Mouse (Mus musculus) erythroid progenitor cell, adult 5-6 weeks (primary cell): ENCODE results near the gene Pard6b. TPM values are rescaled to one million over a fixed set of nuclear protein-coding genes. Genes with fewer than 3 reads are reported as not detected.

Experiments
- ATAC-seq: replicated peaks from 2 replicates; pipeline ENCODE4 v1.8.0; 2016; ENCODE audit warnings: moderate number of reproducible peaks, mild to moderate bottlenecking, moderate TSS enrichment, inconsistent platforms; ENCODE audit not compliant: poor library complexity, low FRiP score, severe bottlenecking
- total RNA-seq, 2 experiments: library from RNA; stranded (forward) in 1 of 2; stranded (reverse) in 1 of 2; fragments of 150-400 nt in 1 of 2; fragments of 186-747, 209-891 nt in 1 of 2; gene quantifications; 2 replicates each; pipeline versions ENCODE4 v1.2.3 to v1.2.4; 2015 to 2017; ENCODE audit warnings: low replicate concordance in 2 of 2

The Pard6b gene
- total RNA-seq, 2 experiments from 2014 or later = not detected

DNA sequence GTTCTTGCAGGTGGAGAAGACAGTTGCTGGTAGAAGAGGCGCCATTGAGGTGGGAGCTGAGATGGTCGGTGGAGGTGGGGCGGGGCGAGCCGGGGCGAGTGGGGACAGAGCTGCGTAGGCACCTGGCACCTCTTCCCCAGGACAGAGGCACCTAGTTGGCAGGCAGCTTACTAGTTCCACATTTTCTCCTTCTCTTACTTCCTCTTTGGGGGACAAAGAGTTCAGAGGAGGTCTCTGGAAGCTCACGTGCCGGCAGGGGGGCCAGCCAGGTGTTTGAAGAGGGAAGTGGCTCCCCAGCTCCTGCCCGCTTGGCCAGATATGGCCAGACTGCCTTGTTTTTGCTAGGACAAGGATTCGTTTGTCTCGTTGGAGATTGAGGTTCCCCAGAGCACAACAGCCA, 38.3 kb downstream of the Pard6b start:
- ATAC-seq = no peak

DNA sequence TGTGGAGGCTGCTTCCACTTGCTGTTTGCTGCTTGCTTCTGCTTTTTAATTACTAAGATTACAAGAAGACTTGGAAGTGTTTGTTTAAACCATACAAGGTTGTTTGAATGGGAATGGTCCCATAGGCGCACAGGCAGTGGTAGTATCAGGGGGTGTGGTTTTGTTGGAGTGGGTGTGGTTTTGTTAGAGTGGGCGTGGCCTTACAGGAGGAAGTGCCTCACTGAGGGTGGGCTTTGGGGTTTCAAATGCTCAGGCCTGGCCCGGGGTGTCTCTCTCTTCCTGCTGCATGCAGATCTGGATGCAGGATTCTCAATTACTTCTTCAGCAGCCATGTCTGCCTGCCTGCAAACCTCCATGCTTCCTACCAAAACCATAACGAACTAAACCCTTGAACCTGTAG, 40.1 kb downstream of the Pard6b start:
- no peak for ATAC-seq

DNA sequence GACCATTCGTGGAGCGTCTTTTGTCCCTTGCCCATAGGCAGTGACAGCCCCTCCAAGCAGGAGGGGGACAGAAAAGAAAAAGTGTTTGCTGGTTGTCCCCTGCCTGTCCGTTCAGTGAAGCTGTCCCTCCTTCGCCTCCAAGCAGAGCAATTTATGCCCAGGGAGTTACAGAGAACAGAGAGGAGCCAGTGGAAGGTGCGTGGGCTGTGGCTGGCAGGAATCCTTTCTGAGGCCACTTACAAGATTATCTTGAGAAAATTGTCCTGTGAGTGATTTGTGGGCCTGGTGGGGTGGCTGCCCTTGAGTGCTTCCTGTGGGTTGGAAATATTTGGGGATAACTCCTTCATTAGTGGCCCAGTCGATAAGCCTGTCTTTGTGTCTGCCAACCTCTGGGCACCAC, 42.8 kb downstream of the Pard6b start:
- ATAC-seq = no peak

DNA sequence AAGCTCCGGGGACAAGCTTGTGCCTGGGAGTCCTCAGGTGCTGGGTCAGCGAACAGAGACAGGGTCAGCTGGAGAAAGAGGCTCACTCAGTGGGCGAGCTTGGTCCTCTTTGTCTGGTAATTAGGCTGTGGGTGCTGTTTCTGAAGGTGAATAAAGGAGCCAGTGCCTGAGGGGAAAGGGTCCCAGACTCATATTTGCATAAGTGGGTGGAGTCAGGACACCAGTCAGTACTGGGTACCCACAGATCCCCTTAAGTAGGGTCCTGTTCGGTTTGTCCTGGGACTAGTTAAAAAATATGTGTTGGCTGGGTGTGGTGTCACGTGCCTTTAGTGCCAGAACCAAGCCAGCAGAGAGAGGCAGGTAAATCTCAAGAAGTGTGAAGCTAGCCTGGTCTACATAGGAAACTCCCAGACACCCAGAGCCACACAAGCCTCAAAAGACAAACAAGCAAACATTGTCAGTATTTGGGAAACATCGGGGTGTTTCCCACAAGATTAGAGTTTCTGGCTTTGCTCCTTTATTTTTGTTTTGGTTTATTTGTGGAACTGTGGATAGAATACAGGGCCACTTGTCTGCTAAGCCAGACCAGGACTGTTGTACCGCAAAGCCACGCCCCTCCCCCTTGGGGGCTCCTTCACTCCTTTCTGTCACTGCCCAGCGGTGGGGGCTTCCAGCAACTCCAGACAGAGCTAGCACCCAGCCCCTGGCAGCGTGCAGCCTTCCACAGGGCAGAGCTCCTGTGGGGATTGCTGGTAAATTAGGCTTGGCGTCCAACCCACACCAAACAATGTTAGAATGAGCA, 44.7 kb downstream of the Pard6b start:
- ATAC-seq = no peak

GRCm38 (mm10) chr2:168127767-168128166, 47.0 kb downstream of the Pard6b start:
- ATAC-seq = no peak

DNA sequence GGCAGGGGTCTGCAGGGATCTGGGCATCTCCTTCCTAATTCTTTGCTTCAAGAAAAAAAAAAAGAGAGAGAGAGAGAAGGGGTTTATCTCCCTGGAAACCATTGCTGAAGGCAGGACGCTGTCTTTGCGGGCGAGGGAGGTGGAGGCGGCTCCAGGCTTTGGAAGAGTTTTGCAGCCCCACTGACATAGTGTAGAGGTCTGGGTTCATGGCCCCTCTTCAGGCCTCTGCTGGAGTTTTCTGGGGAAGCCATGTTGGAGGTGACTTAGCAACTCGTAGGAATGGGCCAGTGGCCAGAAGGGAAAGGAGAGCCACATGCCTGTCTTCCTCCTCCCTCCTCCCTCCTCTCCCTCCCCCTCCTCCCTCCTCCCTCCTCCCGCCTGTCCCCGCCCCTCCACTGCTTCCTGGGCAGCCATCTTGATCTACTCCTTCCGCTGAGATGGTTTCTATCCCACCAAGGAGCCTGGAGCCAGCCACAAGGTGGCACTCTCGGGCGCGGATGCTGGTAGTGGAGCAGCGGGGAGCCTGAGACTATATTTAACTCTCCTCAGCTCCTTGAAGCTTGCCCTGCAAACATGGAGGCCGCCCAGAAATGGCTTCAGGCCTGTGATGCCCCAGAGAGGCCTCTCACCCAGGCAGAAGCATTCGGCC, 47.5 kb downstream of the Pard6b start:
- ATAC-seq = peak; percentile 65

GRCm38 (mm10) chr2:168130046-168130445, 49.2 kb downstream of the Pard6b start:
- ATAC-seq = no peak

DNA sequence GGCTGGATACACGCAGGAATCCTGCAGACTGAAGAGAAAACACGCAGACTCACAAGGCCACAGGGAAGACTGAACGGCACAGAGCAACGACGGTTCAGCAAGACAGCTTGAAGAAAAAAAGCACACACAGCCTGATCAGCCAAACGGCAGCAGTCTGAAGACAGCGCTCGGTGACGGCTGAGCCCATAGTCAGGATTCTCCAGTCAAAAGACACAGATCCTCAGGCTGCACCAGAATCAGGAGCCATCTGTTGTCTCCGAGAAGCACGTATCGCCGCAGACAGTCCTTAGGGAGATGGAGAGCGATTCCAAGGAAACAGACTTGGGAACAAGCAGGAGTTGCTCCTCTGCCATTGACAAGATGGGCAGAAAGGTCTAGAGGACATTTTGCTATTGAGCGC, 56.4 kb downstream of the Pard6b start:
- no peak for ATAC-seq

DNA sequence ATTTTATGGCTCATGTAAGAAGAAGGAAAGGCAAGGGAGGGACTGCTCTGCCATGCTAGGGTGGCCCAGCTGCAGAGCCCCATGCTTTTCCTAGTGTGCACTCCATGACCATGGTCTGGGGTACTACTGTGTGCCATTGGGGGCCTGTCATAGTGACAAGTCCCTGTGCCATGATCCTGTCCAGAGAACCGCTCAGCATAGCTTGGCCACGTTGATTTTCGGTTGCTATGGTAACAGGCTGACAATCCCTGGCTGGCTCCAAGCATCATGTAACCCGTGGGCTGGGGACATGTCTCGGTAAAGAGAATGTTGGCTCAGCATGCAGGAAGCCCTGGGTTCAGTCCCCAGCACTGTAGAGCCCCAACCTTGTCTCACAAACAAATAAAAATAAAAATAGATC, 63.0 kb downstream of the Pard6b start:
- ATAC-seq = no peak

- ATAC-seq = no peak
Observed at GRCm38 (mm10) chr2:168145437-168145836, 64.6 kb downstream of the Pard6b start.

DNA sequence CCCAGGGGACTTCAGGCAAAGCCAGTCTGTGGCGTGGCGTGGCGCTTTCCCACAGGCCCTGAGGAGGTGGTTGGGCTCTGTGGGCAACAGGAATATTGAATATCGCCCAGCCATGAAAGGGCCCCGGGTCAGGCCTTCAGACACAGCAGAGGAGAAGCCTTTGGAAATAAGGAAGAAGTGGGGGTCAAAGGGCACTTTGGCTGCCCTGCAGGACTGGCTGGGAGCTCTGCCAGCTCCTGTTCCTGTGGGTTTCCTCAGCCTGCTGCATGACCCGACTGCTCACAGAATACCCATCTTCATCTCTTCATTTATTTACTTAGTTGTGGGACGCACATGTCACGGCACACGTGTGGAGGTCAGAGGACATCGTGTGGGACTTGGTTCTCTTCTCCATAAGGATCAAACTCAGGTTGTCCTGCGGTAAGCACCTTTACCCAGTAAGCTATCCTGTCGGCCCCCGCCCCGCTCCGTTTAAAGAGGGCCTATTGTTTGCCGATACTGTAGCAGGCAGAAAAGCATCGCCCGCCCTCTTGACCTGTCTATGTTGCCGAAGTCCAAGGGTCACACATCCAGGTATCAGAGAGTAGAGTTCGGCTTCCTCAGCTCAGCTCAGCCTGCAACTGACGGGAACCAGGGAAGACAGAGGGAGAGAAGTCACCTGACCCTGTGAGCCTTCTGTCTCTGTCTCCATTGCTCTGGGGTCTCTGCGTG, 67.1 kb downstream of the Pard6b start:
- ATAC-seq = no peak

- no peak for ATAC-seq
Observed at GRCm38 (mm10) chr2:168149241-168149640, 68.4 kb downstream of the Pard6b start.

Other genes starting within 250 kb of the Pard6b start
- gene Ptpn1, start 148.9 kb upstream of the Pard6b start, total RNA-seq (2015; ENCODE audit: low replicate concordance) = 5.0 and 6.1 TPM in 2 replicates
- 4.3 and 13.9 TPM in 2 replicates for gene Ptpn1, start 148.9 kb upstream of the Pard6b start, total RNA-seq (2017; ENCODE audit: low replicate concordance)
- not detected in 2 replicates for gene Ripor3, start 70.4 kb upstream of the Pard6b start, total RNA-seq (2015; ENCODE audit: low replicate concordance)
- 0.45 TPM in 1 of 2 replicates, not detected in the other for gene Ripor3, start 70.4 kb upstream of the Pard6b start, total RNA-seq (2017; ENCODE audit: low replicate concordance)
- 18.0 and 38.1 TPM in 2 replicates for gene Adnp, start 126.1 kb downstream of the Pard6b start, total RNA-seq (2015; ENCODE audit: low replicate concordance)
- 0.53 and 17.5 TPM in 2 replicates for gene Adnp, start 126.1 kb downstream of the Pard6b start, total RNA-seq (2017; ENCODE audit: low replicate concordance)
- 9.7 and 14.3 TPM in 2 replicates for gene Gm20716, start 149.4 kb downstream of the Pard6b start, total RNA-seq (2015; ENCODE audit: low replicate concordance)
- 23.0 and 28.4 TPM in 2 replicates for gene Gm20716, start 149.4 kb downstream of the Pard6b start, total RNA-seq (2017; ENCODE audit: low replicate concordance)
- gene Dpm1, start 149.6 kb downstream of the Pard6b start, total RNA-seq (2015; ENCODE audit: low replicate concordance) = 44.0 TPM in 2 replicates
- gene Dpm1, start 149.6 kb downstream of the Pard6b start, total RNA-seq (2017; ENCODE audit: low replicate concordance) = 5.4 and 18.9 TPM in 2 replicates
- 0.72 and 1.7 TPM in 2 replicates for gene Mocs3, start 149.6 kb downstream of the Pard6b start, total RNA-seq (2015; ENCODE audit: low replicate concordance)
- 1.2 and 1.3 TPM in 2 replicates for gene Mocs3, start 149.6 kb downstream of the Pard6b start, total RNA-seq (2017; ENCODE audit: low replicate concordance)
- not detected in 2 replicates for gene Kcng1, start 200.7 kb downstream of the Pard6b start, total RNA-seq (2015; ENCODE audit: low replicate concordance)
- gene Kcng1, start 200.7 kb downstream of the Pard6b start, total RNA-seq (2017; ENCODE audit: low replicate concordance) = not detected in 2 replicates